Mouse (Mus musculus) lung, postnatal 14 days (tissue): ENCODE measurements around the gene Snx25.
A peak's percentile ranks its signal among the peaks of the same experiment; 100 is the strongest.

Experiments
- DNase-seq: peaks from one replicate; pipeline ENCODE4 v3.0.0; 2021

Snx25 gene

DNA sequence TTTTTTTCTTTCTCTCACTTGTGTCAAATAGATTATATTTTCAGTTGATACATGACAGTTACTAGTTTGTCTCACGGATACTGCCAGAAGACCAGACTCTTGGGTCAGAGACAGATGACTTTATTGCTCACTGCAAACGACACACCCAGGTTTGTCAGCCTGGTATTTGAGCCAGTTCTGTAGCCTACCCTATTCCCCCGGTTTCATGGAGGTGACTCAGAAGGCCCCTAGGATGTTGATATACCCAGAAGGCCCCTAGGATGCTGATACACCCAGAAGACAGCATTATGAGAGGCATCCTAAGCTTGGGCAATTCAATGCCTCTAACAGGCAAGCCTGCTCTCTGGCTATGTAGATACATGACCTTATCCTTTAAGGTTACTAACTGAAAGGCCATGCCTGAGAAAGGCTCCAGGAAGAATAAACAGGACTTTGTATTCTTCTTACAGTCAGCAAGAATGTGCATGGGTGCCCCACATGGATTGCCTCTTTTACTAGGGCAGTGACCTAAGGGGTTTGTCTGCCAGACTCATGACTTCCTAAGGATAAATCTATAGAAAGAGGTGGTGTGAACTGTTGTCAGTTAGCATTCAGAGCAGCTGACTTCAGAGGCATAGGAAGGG, 144.8 kb downstream of the Snx25 start:
- DNase-seq, result no peak

DNA sequence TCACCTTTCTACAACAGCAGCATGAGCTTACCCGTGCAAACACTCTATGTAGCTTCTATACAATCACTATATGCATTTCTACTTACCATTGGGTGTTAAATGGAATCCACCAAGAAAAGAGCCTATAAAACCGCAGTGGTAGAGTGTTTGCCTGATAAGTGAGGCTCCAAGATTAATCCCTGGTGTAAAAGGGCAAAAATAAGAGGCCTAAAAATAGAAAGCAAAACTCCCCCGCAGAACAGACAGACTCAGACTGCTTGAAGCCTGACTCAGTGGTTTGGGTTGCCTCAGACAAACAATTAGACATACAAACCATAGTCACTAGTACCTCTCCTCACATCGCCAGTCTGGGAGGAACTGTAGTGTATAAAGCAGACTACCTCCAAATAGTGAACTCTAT, 146.4 kb downstream of the Snx25 start, which contains the start of gene Ankrd37:
Ankrd37 (minus strand) TSS at position 112 of the 400 bp plus-strand sequence.
- DNase-seq, result no peak

DNA sequence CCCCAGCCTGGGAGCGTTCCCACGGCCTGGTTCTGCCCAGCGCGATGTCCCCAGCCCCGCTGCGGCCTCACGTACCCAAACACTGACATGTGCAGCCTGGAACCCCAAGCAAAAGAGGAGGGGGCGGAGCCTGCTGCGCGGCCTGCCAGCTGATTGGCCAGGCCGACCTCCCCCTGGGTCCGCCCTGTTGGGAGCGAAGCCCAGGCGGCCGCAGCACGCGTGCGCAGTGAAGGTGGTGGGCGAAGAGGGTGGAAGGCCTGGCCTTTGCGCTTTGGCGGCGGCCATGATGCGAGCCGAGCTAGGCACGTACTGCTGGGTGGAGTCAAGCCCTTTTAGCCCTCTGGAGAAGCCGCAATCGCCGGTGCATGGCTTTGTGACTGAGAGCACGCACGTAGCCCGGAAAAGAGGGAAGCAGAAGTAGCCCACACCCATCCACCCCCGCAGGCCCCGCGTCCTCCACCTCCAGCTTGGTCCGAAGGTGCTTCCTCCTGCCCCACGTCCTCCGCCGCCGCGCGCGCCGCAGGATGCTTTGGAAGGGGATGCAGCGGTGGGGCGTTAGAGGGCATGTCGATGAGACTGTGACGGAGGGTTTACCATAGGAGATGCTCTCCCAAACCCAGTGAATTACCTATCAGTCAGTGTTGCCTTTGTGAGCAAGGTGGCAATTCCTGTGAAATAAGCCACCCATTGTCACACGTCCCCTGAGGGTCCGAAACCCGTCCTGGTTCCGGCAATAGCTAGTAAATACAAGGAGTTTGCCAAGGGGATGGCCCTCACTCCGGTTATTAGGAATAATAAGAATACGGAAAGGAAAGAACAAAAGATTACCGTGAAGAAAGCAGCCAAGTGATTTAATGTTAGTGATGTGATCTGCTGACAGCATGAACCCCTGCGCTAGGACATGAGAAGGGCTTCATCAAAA, 151.9 kb downstream of the Snx25 start:
- peak; percentile 99 for DNase-seq

DNA sequence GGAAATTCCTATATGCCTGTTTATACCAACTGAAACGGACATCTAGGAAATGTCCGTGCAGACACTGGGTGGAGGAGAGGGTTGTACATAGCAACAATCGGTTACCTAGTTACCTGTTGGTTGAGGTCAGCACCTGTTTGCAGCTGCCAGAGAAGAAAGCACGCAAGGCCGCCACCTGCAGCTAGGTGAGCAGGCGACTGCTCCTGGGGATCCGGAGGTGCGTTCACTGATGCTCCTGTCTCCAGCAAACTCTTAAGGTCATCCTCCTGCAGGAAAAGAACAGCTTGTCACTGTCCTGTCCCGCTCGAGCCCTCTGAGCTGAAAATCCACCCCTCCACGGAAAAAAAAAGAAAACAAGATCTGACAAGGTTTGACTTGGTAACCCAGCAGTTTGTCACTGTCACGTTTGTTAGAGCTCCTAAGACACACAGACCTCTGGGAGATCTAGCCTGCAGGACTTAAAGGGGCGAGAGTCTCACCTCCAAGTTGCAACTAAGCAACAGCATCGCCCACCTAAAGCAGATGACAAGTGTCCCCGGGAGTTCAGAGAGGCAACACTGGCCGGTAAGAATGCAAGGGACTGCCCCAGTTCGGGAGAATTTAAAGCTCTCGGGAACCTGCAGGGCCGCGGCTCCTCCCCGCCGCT, 152.7 kb downstream of the Snx25 start, which contains the start of gene Lrp2bp:
Lrp2bp (plus strand) TSS at position 166 of the 646 bp plus-strand sequence.
- peak; percentile 23 for DNase-seq

DNA sequence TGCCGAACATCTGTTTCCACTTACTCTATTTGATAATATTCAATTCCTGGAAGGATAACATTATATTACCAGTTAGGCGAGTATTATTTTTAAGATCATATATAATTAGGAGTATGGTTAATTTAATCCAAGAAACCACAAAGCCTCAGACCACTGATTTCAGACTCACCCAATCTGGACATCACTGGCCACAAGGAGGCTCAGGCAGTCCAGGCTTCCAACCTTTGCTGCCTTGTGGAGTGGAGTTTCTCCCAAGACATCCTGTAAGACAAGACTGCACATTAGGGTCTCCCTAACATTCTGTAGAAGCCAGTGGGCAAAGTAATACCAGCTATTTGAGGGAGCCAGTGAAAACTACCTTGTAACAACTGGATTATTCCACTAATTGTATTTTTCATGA, 153.7 kb downstream of the Snx25 start:
- no peak for DNase-seq

DNA sequence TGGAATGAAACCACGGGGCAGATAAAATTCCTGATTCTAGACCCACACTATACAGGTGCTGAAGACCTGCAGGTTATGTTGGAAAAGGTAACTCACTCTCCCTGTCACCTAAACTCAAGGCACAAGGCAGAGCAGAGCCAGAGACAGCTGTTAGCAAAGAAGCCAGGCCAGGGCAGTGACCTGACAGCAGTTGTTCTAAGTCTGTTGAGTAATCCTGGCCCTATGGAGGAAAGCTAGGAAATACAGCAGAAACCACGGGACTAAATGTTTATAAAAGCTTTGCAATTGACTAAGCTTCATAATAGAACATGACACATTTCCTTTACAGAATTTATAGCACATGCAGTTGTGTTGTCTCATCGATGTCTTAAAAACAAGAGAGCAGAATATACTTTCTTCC, 156.4 kb downstream of the Snx25 start:
- no peak for DNase-seq

DNA sequence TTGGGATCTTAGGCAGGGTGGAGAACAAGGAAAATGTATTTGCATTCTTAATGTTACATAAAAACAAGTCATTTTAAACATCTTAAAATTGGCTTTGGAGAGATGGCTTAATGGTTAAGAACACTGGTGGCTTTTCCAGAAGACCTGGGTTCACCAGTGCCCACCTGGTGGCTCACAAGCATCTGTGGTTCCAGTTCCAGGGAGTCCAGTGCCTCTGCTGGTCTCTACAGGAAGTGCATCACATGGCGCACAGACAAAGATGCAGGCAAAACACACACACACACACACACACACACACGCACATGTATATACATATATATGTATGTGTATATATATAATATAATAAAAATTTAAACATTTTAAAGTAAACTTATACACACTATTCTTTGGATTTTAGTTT, 157.8 kb downstream of the Snx25 start:
- DNase-seq, result no peak

DNA sequence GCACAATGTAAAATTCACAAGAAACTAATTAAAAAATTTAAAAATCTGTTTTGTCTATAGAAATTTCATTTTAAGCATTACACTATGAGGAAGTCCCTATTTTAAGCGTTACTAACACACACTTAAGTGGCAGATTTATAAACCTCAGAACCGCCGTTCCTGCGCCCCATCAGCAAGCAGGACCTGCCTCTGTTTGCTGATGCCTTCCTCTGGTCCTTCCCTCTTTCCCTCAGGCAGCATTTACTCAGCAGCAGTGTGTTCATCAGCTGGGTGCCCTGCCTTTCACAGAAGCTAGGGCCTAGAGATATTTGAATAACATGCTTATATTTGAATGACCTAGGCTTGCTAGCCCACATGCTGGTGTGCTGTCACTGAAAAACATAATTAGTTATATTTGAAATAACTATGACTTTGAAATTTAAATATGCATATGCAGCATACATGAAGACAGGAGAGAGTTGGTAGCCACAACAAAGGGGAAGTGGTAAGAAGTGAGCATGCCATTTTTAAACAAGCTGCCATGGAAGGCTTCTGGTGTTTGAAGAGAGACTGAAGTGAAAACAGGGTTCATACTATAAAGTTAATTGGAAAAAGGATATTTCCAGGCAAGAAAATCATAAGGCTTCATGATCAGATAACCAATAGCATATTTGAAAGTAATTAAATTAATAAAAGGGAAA, 161.2 kb downstream of the Snx25 start:
- no peak for DNase-seq

DNA sequence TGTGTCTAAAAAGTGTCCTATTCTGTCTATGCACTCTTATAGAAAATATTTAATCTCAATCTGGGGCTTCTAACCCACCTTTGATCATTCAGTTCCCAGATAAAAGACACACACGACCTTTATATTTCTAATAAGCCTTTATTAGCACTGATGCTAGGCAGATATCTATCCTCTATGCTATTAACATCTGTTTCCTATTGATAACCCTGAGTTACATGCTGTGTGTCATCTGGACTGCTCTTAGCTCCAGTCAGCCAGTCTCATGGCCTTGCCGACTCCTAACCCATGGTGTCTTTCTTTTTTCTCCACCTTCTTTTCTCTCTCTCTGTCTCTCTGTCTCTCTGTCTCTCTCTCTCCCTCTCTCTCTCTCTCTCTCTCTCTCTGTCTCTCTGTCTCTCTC, 163.8 kb downstream of the Snx25 start:
- DNase-seq, result no peak

DNA sequence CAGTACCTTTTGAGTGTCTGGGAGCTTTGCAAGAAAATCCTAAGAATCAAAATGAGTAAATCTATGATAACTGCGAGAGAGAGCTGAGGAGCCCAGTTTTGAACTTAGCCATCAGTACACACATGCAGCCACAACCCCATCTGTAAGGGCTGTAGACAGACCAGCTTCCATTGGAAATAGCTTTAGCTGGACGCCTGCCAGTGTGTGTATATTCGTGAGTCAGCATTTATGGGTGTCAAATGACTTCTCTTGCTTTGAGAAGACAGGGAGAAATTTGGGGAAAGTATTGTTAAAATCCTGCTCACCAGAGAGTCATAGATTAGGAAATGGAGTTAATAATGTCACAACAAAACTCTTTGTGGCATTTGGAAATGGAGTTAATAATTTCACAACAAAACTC, 165.3 kb downstream of the Snx25 start:
- DNase-seq, result no peak
